Mouse (Mus musculus) small intestine, adult 2 months (tissue): Measurements from ENCODE around the gene Msantd2.

ENCODE experiments used
- CTCF ChIP-seq: fragments of 200-500 bp; IDR thresholded peaks from 2 replicates; pipeline ENCODE4 v1.5.1; 2012; ENCODE audit warnings: low read depth, mild to moderate bottlenecking, control low read depth, inconsistent platforms, low read length, moderate library complexity, mixed read lengths; ENCODE audit not compliant: insufficient replicate concordance, insufficient read length; ENCODE audit errors: extremely low read depth
- POLR2A ChIP-seq: fragments of 200-500 bp; IDR thresholded peaks from 2 replicates; pipeline ENCODE4 v1.6.1; 2012; ENCODE audit warnings: low read depth, mild to moderate bottlenecking, control low read depth, inconsistent platforms, low read length, moderate library complexity

- no peak for TF ChIP-seq POLR2A
- TF ChIP-seq CTCF = no peak
Observed at GRCm38 (mm10) chr9:37453328-37453727, 35.8 kb upstream of the Msantd2 start.
